Mouse (Mus musculus) retina, embryonic 14.5 days (tissue): ENCODE measurements around the gene Ptbp3.
A peak's percentile ranks its signal among the peaks of the same experiment; 100 is the strongest.
"Not testable (repeated sequence)": the region's sequence is repeated elsewhere in the genome, so short reads cannot be mapped to it uniquely, and the experiment has no call there.

Source experiments
- DNase-seq: peaks from one replicate; pipeline ENCODE4 v3.0.0-alpha.2; 2015; ENCODE audit warnings: low spot score

Gene Ptbp3

GRCm38 (mm10) chr4:59549175-59549976 is at the start of gene Ptbp3:
Gene Ptbp3 (minus strand): TSS chr4:59549364.
- DNase-seq = peak; percentile 92

GRCm38 (mm10) chr4:59596556-59596955 is 47.4 kb upstream of the Ptbp3 start:
- no peak for DNase-seq

GRCm38 (mm10) chr4:59594614-59595013 is 45.5 kb upstream of the Ptbp3 start:
- DNase-seq = no peak

- DNase-seq = no peak
These were observed 38.7 kb upstream of the Ptbp3 start for GRCm38 (mm10) chr4:59587872-59588226.

- no peak for DNase-seq
These were observed 38.2 kb upstream of the Ptbp3 start for GRCm38 (mm10) chr4:59587215-59587871.

GRCm38 (mm10) chr4:59585097-59585496 is 35.9 kb upstream of the Ptbp3 start:
- DNase-seq = no peak

GRCm38 (mm10) chr4:59582186-59582585 is 33.0 kb upstream of the Ptbp3 start:
- no peak for DNase-seq

- peak; percentile 100 for DNase-seq
These were observed 32.4 kb upstream of the Ptbp3 start, which contains the start of gene Hsdl2 for GRCm38 (mm10) chr4:59581314-59582185. Gene Hsdl2 (plus strand): TSS chr4:59581563.

GRCm38 (mm10) chr4:59580495-59581281 is 31.5 kb upstream of the Ptbp3 start:
- peak; percentile 62 for DNase-seq

- DNase-seq = no peak
These were observed 26.2 kb upstream of the Ptbp3 start for GRCm38 (mm10) chr4:59575184-59575958.

- no peak for DNase-seq
These were observed 23.5 kb upstream of the Ptbp3 start for GRCm38 (mm10) chr4:59572521-59573118.

- not testable (repeated sequence) for DNase-seq
These were observed 21.4 kb upstream of the Ptbp3 start for GRCm38 (mm10) chr4:59570519-59570918.

GRCm38 (mm10) chr4:59569538-59569937 is 20.4 kb upstream of the Ptbp3 start:
- DNase-seq = peak; percentile 91

- no peak for DNase-seq
These were observed 18.6 kb upstream of the Ptbp3 start for GRCm38 (mm10) chr4:59567576-59568260.

GRCm38 (mm10) chr4:59565571-59566188 is 16.5 kb upstream of the Ptbp3 start:
- no peak for DNase-seq

- DNase-seq = no peak
These were observed 15.0 kb upstream of the Ptbp3 start for GRCm38 (mm10) chr4:59564128-59564527.

GRCm38 (mm10) chr4:59560141-59560540 is 11.0 kb upstream of the Ptbp3 start:
- DNase-seq = no peak

GRCm38 (mm10) chr4:59558096-59558720 is 9.0 kb upstream of the Ptbp3 start:
- DNase-seq = no peak

GRCm38 (mm10) chr4:59557343-59557742 is 8.2 kb upstream of the Ptbp3 start:
- not testable (repeated sequence) for DNase-seq
